Mouse (Mus musculus) kidney, adult 8-10 months (tissue): ENCODE results near the gene Gm5431.
A peak's percentile ranks its signal among the peaks of the same experiment; 100 is the strongest.
"Not testable (repeated sequence)": the region's sequence is repeated elsewhere in the genome, so short reads cannot be mapped to it uniquely, and the experiment has no call there.

Experiments used
- DNase-seq, 2 experiments: peaks; one replicate each; pipeline ENCODE4 v3.0.0; 2022

The Gm5431 gene

DNA sequence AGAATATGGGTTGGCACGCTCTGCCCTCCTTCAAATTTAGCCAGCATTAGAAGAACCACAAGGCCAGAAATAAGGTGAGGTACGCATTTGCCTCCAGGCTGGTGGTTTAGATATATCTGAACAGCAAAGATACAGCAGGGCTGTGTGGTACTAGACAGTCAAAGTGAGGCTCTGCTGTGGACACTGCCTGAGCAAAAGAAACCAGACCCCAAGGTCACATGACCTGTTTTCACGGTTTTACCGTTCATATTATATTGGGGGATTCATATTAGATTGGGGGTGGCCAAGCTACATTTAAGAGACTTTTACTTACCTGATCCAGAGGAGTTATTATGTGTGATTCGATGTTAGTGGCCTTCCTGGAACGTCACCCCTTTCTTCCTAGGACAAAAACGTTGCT lies 31.2 kb downstream of the Gm5431 start:
- DNase-seq: no peak

GRCm38 (mm10) chr11:48869380-48870110 lies 32.5 kb downstream of the Gm5431 start:
- peak in 1 of 2 experiments; percentile 38 for DNase-seq

DNA sequence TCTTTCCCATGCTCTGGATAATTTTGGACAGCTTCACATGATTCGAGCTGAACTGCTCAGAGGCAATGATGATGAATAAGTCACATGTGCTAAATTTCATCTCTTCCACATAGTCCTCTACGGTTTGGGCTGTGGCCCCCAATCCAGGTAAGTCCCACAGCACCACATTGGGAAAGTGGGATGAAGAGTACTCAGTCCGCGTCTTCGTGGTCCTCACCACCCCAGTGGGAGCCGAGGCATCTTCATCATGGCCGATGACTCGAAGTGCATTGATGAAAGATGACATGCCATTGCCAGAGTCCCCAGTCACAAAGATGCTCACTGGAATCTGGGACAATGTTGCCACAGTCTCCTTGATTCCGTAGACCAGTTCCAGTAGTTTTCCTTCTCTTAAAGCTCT lies 35.5 kb downstream of the Gm5431 start:
- no peak for DNase-seq

- no peak for DNase-seq
Measured at GRCm38 (mm10) chr11:48863808-48864207, 38.2 kb downstream of the Gm5431 start.

GRCm38 (mm10) chr11:48862784-48863319 lies 39.2 kb downstream of the Gm5431 start:
- no peak for DNase-seq

GRCm38 (mm10) chr11:48859014-48859413 lies 43.0 kb downstream of the Gm5431 start:
- DNase-seq: peak in 1 of 2 experiments; percentile 75

DNA sequence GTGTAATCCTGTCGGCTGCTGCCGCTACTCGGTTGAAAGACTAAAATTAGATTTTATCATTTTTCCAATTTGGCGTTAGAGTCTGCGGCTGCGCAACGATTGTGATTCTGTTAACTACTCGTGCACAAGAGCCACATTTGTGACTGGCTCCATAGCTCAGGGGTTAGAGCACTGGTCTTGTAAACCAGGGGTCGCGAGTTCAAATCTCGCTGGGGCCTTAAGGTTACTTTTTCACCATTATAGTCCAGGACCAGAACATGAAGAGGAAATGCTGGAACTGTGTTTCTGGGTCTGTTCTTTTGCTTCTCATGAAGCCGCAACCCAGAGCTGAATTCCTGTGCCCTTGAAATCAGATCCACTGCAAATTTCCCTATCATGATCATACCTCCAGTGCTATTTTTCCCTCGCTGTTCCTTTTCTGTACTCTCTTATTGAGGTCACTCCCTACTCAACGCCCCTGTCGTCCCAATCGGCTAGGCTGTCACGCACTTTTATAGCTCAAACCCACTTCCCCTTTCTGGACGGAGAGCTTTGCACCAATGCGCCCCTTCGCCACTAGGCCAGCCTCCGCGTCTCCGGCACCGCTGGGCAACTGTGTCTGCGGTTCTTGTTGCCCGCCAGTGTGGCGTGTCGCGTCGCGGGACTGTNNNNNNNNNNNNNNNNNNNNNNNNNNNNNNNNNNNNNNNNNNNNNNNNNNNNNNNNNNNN lies 48.4 kb downstream of the Gm5431 start:
- DNase-seq: peak; percentile 87 to 93

DNA sequence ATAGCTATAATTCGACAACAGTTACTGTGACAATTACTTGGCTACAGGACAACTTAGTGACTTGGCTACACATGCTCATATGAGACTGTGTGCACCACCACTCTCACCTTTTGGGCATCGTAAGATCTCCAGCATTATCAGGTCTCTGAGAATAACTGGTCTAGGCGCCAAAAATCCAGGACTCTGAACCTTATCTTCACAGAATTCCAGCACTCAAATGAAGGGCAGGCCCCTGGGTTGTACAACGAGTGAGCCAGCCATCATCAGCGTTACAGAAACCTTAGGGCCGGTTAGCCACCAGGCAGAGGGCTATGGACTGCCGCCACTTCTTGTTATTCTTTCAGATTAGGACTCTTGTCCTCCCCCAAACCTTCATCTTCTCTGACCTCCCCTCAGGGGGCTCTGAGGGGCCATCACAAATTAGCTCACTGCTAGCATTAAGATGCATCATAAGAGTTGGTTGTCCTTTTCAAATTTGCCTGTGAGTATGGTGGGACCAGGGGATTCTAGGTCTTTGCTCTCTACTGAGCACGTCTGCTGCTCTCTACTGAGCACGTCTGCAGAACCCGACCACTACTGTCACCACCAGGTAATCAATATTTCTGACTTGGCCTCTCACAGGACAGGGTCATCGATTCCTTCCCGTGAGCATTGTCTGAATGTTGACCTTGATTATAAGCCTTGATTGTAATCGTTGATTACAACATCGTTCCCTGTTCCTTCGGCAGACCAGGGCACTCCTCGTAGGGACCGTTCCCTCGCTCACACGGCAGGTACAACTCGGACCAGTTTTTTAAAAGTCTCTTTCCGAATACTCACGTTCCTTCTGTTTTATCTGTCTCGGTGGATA lies 49.2 kb downstream of the Gm5431 start:
- no peak for DNase-seq

DNA sequence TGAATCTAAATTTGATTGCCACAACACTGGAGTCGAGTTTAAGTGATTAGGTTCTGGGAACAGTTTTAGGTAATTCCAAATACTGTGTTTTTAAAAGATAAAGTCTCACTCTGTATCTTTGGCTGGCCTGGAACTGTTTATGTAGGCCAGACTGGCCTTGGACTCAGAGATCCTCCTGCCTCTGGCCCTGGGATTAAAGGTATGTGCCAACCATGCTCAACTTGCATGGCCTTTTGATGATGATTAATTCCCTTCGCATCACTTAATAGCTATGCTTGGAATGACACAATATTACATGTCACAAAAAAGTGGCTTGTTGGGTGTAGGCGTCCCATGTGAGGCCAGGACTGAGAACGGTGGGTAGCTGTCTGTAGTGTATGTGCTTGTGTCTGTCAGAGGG lies 49.8 kb downstream of the Gm5431 start:
- no peak for DNase-seq

- DNase-seq: no peak
Measured at GRCm38 (mm10) chr11:48851270-48851995, 50.6 kb downstream of the Gm5431 start.

DNA sequence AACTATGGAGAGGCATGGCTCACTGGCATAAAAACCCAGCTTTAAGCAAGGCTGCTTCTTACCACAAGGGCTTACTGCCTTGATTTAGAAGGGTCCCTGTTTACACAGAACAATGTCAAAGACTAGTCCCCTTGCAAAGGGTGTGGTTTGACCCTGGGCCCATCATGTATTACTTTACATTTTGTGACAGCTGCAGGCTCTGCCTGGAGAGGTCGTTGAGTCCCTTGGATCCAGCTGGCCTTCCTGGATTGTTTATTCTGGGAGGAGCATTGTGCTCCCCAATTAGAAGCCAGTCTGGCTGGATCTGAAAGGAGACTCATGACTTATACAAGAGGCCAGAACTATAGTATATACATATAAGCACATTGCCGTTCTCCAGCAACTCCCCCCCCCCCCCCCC lies 51.8 kb downstream of the Gm5431 start:
- DNase-seq: no peak

DNA sequence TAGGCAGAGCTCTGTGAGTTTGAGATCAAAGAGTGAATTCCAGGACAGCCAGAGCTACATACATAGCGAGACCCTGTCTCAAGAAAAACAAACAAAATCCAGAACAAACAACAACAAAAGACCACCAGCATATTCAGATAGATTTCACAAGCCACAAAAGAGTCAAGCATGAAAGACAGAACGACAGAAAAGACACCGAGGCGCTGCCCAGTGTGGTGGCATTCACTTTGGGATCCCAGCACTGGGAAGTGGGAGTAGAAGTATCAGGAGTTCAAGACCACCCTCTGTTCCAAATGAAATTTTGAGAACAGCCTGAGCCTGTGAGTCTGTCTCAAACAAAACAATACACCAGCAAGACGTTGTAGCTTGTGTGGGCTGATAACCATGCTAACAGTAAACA lies 55.1 kb downstream of the Gm5431 start:
- DNase-seq: no peak

DNA sequence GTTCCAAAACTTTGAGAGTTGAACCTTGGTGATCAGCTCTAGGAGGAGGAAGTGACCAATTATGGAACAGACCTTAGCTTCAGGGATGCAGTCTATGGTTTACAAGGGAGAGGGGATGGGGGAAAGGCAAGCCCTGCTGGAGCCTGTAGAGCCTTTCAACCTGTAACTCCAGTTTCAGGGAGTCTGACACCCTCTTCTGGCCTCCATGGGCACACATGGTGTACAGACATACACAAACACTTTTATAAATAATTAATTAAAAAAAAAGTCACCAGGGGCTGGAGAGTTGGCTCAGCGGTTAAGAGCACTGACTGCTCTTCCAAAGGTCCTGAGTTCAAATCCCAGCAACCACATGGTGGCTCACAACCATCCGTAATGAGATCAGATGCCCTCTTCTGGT lies 55.7 kb downstream of the Gm5431 start:
- DNase-seq: not testable (repeated sequence)

DNA sequence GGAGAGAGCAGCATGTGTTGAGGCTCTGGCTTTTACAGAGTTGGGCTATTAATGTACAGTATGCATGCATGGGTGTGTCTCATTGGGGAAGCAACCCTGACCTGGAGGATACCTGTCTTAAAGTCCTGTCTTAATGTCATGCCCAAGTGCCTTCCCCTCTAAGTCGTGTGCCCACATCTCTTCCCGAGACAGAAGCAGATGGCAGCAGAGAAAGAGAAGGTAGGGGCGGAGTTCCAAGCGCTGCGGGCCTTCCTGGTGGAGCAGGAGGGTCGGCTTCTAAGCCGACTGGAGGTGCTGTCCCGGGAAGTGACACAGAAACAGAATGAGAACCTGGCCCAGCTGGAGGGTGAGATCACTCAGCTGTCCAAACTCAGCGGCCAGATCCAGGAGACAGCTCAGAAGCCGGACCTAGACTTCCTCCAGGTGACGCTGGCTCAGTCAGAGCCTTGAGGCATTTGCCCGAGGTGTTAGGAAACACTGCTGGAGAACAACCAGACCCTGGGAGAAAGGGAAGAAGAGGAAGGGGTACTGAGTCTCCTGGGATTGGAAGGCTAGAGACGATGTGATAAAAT lies 56.7 kb downstream of the Gm5431 start:
- DNase-seq: no peak

DNA sequence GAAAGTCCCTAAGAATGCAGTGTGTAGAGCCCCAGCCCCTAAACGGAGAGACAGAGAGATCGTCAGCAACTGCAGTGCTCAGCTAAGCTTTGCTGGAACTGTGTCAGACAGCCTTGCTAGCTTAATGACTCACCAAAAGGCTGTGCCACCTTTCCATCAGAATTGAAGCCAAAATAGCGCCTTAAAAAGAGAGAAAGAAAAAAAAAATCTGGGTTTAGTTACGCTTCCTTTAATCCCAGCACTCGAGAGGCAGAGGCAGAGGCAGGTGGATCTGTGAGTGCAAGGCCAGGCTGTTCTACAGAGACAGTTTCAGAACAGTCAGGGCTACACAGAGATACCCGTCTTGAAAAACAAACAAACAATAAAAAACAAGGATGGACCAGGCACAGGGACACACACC lies 57.7 kb downstream of the Gm5431 start:
- peak; percentile 67 to 74 for DNase-seq

- DNase-seq: peak; percentile 84 to 88
Measured at GRCm38 (mm10) chr11:48843202-48843601, 58.8 kb downstream of the Gm5431 start.

DNA sequence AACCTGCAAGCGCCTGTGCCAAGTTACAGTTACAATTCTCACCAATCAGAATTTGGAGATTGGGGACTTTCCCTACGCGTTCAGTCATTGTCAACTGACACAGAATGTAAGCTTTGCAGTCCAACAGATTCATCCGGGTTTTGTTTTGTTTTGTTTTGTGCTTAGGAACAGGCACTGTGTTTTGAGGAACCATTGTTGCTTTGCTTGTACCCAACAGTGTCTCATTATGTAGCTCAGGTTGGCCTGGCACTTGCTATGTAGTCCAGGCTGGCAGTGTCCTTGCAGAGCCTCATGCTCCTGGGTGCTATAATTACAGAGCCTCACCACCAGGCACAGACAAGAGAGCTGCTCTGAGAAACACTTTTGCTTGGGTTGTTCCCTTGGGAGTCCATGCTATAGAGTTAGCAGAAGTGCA lies 59.6 kb downstream of the Gm5431 start:
- no peak for DNase-seq

DNA sequence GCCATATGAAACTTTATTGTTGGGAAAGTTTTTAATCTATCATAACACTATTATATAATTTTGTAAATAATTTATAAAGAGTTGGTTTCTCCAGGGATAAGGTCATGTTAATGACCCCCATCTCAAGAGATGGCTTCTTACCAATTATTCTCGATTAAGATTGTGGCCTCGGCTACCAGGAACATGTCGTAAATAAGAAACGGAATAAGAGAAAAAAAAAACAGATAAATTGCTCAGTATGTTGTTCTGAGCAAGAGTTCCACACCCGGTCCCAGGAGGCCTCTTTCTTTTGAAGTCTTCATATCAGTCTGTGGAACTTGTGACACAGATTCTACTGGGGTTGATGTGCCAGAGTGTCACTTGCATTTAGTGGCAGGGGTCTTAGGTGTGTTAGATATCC lies 60.8 kb downstream of the Gm5431 start:
- DNase-seq: no peak

DNA sequence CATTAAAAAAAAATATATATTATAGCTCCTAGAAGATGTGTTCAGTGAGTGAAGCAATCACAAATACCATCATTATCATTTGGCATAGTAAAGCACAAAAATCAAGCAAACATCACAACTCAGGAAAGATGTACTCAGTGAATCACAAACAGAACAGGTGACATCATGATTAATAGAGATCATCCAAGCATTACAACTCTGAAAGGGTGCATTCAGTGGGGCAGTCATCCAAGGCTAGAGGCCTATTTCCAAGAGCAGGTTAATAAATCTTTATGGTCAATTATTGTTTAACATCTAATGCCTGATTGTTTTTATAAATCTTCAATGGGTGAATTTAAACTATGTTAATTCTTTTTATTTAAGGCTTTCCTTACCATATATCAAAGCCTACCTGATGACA lies 61.2 kb downstream of the Gm5431 start:
- peak; percentile 69 to 79 for DNase-seq

GRCm38 (mm10) chr11:48838879-48839680 lies 62.9 kb downstream of the Gm5431 start:
- DNase-seq: no peak

- DNase-seq: peak; percentile 71 to 72
Measured at GRCm38 (mm10) chr11:48838181-48838797, 63.7 kb downstream of the Gm5431 start.
